Mouse (Mus musculus) right cerebral cortex, postnatal 36 days (tissue): ENCODE results near the gene Sema3f.

Experiments
- DNase-seq, 2 experiments: peaks; one replicate each; pipeline ENCODE4 v3.0.0; 2022; ENCODE audit warnings: low spot score in 2 of 2, mixed read lengths in 1 of 2

Sema3f gene

GRCm38 (mm10) chr9:107709697-107710483 is at the start of gene Sema3f:
TSS of gene Sema3f (minus strand) at chr9:107710475.
- DNase-seq, result peak; percentile 44 to 49

- DNase-seq, result no peak
Measured at GRCm38 (mm10) chr9:107759593-107759992, 49.3 kb upstream of the Sema3f start.

- no peak for DNase-seq
Measured at GRCm38 (mm10) chr9:107750378-107750777, 40.1 kb upstream of the Sema3f start.

DNA sequence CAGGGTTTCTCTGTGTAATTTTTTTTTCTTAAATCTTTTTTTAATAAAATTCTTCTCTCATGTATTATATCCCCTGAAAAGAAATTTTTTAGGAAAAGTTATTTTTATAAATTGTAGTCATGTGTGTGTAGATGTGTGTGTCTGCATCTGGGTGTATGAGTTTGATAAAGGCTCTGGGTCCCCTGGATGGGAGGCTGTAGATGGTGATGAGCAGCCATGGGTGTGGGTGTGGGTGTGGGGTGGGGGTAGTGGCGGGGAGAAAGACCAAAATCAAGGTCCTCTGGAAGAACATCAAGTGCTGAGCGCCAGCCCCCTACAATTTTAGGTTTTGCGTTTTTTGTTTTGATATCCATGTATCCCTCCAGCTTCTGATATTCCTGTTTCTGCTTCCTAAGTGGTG is 37.8 kb upstream of the Sema3f start:
- no peak for DNase-seq

GRCm38 (mm10) chr9:107747310-107747709 is 37.0 kb upstream of the Sema3f start:
- no peak for DNase-seq

GRCm38 (mm10) chr9:107746679-107747078 is 36.4 kb upstream of the Sema3f start:
- no peak for DNase-seq

- no peak for DNase-seq
Measured at GRCm38 (mm10) chr9:107744061-107744460, 33.8 kb upstream of the Sema3f start.

GRCm38 (mm10) chr9:107738841-107739202 is 28.5 kb upstream of the Sema3f start:
- peak in 1 of 2 experiments; percentile 25 for DNase-seq

DNA sequence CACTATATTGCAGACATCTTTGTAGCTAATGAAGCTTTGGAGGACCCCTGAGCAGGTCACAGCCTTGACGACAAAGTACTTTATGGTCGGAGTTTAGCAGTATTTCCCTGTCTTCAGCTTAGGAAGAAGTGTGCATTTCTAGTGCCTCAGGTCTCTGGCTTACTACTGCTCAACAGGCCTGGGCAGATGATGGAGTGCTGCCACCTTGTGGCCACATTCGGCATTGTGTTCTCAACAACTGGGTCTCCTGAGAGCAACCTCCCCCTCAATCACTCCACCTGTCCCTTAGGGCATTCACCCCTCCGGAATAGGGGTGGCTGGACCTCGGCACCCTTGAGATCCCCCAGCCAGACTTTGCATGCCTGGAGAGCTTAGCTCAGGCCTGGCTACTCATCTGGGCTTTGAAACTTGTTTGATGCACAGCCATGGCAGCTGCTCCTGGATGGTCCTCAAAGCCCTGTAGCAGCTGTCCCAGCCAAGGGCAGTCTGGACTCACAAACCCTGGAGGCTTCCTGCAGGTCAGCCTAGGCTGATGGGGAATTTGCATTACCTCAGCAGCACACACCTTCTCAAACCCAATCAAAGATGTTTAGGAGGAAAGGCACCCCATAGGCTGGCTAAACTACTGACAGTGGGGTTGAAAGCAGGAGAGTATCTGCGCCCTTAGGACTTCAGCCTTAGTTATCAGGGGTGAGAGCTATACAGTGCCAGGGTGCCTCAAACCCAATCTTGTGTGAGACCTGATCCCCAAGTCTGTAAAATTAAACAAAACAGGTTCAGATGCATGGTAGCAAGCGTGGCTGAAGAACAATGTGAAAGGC is 28.0 kb upstream of the Sema3f start:
- DNase-seq, result peak; percentile 71 to 79

GRCm38 (mm10) chr9:107736185-107736485 is 25.9 kb upstream of the Sema3f start:
- no peak for DNase-seq

DNA sequence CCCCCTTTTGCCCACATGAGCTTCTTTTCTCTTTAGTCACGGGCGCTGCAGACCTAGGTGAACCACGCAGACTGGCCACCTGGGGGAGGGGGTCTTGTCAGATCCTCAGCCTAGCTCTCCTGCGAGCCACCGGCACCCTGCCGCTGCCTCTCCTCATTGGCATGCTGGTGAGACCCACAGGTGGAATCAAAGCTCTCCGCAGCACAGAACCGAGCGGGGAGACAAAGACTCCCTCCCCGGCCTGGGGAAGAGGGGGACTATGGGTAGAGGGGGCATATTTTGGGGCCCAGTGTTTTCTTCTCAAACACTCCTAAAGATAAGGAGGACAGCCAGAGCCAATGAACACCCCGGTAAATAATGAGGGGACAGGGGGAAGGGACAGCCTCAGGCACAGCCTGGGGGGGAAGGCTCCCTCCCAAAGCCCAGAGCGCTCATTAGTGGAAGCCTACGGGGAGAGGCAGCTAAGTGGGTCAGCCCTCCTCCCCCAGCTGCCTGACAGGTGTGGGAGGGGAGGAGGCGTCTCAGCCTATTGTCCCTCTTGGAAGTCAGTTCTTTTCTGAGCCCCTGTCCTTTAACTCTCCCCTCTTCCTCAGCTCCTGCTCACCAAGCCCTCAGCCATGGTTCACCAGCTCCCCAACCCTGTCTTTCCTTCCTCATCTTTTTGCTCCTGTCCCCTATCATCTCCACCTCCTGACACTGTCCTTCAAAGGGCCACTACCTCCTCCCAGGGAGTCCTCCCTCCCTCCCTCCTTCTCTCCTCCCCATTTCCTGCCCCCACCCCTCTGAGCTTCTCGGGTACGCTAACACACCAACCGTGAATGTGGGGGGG is 25.3 kb upstream of the Sema3f start:
- no peak for DNase-seq

- DNase-seq, result no peak
Measured at GRCm38 (mm10) chr9:107734567-107734971, 24.3 kb upstream of the Sema3f start.

GRCm38 (mm10) chr9:107729709-107730108 is 19.4 kb upstream of the Sema3f start:
- no peak for DNase-seq

DNA sequence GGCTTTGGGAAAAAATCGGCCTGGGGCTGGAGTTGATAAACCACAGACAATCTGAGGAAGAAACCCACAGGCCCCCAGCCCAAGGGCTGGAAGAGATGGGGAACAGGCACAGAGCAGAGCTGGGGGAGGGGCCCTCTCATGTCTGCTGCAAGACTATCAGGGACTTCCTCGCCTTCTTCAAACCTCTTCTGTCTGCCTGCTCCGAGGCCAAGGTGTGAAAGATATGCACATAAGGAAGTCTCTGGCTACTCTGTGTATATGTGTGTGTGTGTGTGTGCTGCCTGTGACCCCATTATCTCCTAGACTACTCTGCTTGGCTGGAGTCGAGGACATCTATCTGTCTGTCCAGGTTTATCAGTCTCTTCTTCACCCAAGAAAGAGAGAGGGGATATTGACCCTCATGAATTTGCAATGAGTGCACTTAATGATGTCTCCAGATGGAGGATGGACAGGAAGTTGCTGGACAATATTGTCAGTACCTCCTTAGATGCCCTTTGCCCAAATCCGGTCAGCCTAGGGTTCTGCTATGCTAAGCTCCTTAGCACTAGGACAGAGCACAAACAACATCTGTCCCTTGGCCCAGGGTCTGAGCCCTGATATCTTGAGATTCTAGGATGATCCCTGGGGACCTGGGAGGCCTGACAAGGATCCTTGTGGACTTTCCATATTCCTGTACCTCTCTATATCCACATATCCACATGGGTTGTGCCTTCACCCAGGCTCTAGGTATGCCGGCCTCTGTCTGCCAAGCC is 18.8 kb upstream of the Sema3f start:
- no peak for DNase-seq

DNA sequence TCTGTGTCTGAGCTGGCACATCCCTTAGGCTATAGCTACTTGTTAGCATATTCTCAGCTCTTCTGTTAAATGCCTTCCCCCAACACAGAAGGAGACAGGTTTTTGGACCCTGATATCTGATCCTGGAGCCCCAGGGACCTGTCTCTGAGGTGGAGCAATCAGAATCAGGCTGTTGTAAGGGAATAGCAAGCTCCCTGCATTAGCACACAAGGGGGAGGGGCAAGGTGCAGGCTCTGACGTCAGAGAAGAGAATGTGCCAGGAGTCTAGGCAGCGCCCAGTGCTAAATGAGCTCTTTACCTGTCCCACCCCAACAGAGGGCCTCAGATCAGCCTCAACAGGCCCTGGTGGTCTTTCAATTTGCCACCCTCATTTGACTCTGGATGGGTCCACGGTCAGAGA is 16.8 kb upstream of the Sema3f start:
- DNase-seq, result no peak

GRCm38 (mm10) chr9:107724796-107725195 is 14.5 kb upstream of the Sema3f start:
- no peak for DNase-seq

DNA sequence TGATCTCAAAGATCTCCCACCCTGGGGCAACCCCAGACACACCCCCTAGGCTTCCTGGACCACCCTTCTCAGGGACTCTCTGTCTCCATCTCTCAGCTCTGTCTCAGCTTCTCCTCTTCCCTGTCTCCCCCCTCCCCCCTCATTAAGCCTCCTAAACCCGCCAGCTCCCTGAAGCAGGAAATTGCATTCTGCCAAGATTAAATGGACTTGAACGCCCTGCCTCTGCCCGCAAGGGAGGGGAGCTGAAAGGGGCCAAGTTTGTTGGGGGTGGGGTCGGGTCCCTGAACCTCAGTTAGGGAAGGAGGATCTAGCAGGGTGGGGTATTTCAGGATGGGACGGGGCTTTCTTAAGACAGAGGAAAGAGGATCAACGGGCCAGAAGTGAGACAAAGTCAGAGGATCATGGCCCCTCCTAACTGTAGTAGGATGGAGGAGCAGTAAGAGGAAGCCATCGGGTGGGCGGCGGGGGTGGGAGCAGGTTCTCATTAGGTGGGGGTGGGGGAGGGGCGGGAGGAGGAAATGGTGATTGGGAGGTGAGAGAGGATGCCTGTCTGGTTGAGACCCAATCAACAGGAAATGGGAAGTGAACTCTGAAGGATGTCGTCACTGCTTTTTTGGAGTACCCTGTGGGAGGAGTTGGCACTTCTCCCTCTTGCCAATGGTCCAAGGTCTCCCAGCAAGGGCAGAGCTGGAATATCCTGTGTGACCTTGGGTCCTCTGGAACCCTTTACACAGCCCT is 13.7 kb upstream of the Sema3f start:
- no peak for DNase-seq

DNA sequence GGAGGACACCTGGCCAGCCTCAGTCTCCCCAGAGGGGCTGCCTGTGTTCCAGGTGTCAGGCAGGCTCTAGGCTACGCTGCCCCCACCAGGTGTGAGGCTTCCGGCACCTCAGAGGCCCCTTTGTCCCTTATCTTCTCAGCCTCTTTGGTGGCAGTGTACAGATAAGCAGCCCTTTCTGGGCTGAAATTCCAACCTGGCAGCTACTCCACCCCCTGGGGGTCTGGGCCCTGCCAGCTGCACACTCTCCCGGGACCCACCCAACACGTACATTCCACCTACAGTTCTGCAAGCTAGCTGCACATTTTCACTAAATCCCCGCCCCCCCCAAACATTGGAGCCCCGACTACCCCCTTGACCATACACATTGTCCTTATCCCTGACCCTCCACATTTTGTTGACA is 13.0 kb upstream of the Sema3f start:
- DNase-seq, result no peak

DNA sequence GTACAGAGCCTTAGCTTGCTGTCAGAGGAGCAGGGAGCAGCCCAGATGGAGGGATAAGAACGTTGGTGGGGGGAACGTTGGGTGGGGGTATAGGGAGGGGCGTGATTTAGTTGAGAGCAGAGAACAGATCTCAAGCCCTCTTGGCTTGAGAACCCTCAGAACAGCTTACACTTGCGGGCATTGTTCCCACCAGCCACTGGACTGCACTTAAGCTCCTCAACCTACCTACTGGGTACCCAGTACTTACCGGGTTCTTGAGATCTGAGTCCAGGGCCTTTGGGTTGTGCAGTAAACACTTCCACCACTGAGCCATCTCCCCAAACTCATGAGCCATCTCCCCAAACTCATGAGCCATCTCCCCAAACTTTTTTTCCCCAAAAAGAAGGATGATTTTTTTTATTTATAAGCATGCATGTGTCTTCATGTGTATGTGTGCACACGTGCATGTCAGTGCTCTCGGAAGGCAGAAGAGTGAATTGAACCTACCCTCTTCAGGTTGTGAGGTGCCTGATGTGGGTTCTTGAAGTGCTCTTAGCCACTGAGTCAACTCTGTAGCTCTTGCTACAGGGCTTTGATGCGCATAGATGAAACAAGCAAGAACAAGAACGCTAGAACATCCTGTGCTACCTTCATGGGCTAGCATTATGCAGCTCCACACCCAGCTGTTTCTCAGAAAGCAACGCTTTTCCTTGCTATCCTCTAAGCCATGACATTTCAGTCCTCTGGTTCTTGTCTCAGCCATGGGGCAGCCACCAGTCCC is 8.7 kb upstream of the Sema3f start:
- DNase-seq, result no peak

- no peak for DNase-seq
Measured at GRCm38 (mm10) chr9:107716951-107717350, 6.7 kb upstream of the Sema3f start.
